Mouse (Mus musculus) embryonic facial prominence, embryonic 14.5 days (tissue): Measurements from ENCODE around the gene Rnls. TPM values are rescaled to one million over a fixed set of nuclear protein-coding genes. Genes with fewer than 3 reads are reported as not detected.

Source experiments
- ATAC-seq: fragments of 200-750 bp; cut with Nextera tagmentation; 2 replicates; pipeline ENCODE4 v1.8.0; 2017; ENCODE audit warnings: low read depth, moderate number of reproducible peaks, moderate TSS enrichment
- DNase-seq: peaks from one replicate; pipeline ENCODE4 v3.0.0-alpha.2; 2015; ENCODE audit warnings: low spot score
- H3K27ac ChIP-seq: fragments of 300-500 bp; sonication (generic); replicated peaks from 2 replicates; pipeline ENCODE4 v1.5.1; 2014; ENCODE audit warnings: low read depth, mild to moderate bottlenecking, low read length, moderate library complexity
- H3K27me3 ChIP-seq: fragments of 300-500 bp; sonication (generic); replicated peaks from 2 replicates; pipeline ENCODE4 v1.6.1; 2014; ENCODE audit warnings: low read length; ENCODE audit not compliant: control insufficient read depth, insufficient read depth
- H3K36me3 ChIP-seq: fragments of 300-500 bp; sonication (generic); 2 replicates; pipeline ENCODE4 v1.6.1; 2014; ENCODE audit warnings: low read length, mixed read lengths; ENCODE audit not compliant: control insufficient read depth, insufficient read depth
- H3K4me1 ChIP-seq: fragments of 300-500 bp; sonication (generic); 2 replicates; pipeline ENCODE4 v1.6.1; 2014; ENCODE audit warnings: antibody characterized with exemption, low read length; ENCODE audit not compliant: control insufficient read depth, insufficient read depth
- H3K4me2 ChIP-seq: fragments of 300-500 bp; sonication (generic); 2 replicates; pipeline ENCODE4 v1.6.1; 2014; ENCODE audit warnings: low read depth, mild to moderate bottlenecking, low read length, moderate library complexity, mixed read lengths
- H3K4me3 ChIP-seq: fragments of 300-500 bp; sonication (generic); 2 replicates; pipeline ENCODE4 v1.5.1; 2014; ENCODE audit warnings: low read depth, mild to moderate bottlenecking, low read length
- H3K9ac ChIP-seq: fragments of 300-500 bp; sonication (generic); 2 replicates; pipeline ENCODE4 v1.6.1; 2014; ENCODE audit warnings: low read depth, mild to moderate bottlenecking, low read length, moderate library complexity, mixed read lengths
- H3K9me3 ChIP-seq: fragments of 300-500 bp; sonication (generic); 2 replicates; pipeline ENCODE4 v1.6.1; 2016; ENCODE audit warnings: low read length; ENCODE audit not compliant: control insufficient read depth
- WGBS: fragments of 180-500 bp; shearing (Covaris S2); extraction: QIAGEN DNeasy Blood & Tissue Kit; methylation state at CpG from one replicate; pipeline ENCODE4 v1.1.7; 2014; 5-methylcytosine and 5-hydroxymethylcytosine counted together
- polyA plus RNA-seq: library from polyadenylated mRNA; unstranded; fragments of >200 nt; fragmentation: Nextera tagmentation; extraction: Ambion mirVana; gene quantifications from 2 replicates; pipeline ENCODE4 v1.2.1, GENCODE M21; 2014

Gene Rnls
- polyA plus RNA-seq, 1 experiment from 2014 or later = 6.3 TPM

GRCm38 (mm10) chr19:33240386-33240785 lies 151.7 kb downstream of the Rnls start:
- Histone ChIP-seq H3K27ac (no peak overlapping the region), H3K9me3 (peaks cover 4% of the 10 kb centered on the region; the same call in 1 of the 2 replicates), H3K36me3 (no peaks in the 10 kb centered on the region), H3K4me3 (no peak overlapping the region), H3K27me3 (no peaks in the 10 kb centered on the region), H3K4me2 (no peak overlapping the region), H3K9ac (no peak overlapping the region), H3K4me1 (no peaks in the 10 kb centered on the region)
- no peak for ATAC-seq
- 87% methylated on average over 2 of the region's 2 CpGs for WGBS
- no peak for DNase-seq

GRCm38 (mm10) chr19:33232902-33233301 lies 159.2 kb downstream of the Rnls start:
- Histone ChIP-seq H3K9ac (no peak overlapping the region), H3K27me3 (no peaks in the 10 kb centered on the region), H3K4me2 (no peak overlapping the region), H3K4me1 (no peaks in the 10 kb centered on the region), H3K4me3 (no peak overlapping the region), H3K27ac (no peak overlapping the region), H3K36me3 (no peaks in the 10 kb centered on the region), H3K9me3 (no peaks in the 10 kb centered on the region)
- DNase-seq (no peak), ATAC-seq (no peak)
- 80% methylated on average over 3 of the region's 3 CpGs for WGBS

- 52% methylated on average over 6 of the region's 6 CpGs for WGBS
These were observed 160.8 kb downstream of the Rnls start for GRCm38 (mm10) chr19:33231303-33231702.

GRCm38 (mm10) chr19:33227004-33227403 lies 165.1 kb downstream of the Rnls start:
- DNase-seq (peak; percentile 91), ATAC-seq (peak; percentile 90)
- 3% methylated on average over 3 of the region's 3 CpGs for WGBS
- H3K27ac ChIP-seq = no peak overlapping the region
- H3K4me2 ChIP-seq = no peak overlapping the region
- H3K4me1 ChIP-seq = peaks cover 15% of the 10 kb centered on the region; the same call in 1 of the 2 replicates
- no peak overlapping the region for H3K4me3 ChIP-seq
- no peaks in the 10 kb centered on the region for H3K27me3 ChIP-seq
- H3K36me3 ChIP-seq = no peaks in the 10 kb centered on the region
- no peaks in the 10 kb centered on the region for H3K9me3 ChIP-seq
- H3K9ac ChIP-seq = no peak overlapping the region

More at GRCm38 (mm10) chr19:33231303-33231702, 160.8 kb downstream of the Rnls start:
- no peak overlapping the region for H3K27ac ChIP-seq
- no peaks in the 10 kb centered on the region for H3K36me3 ChIP-seq
- DNase-seq = no peak
- H3K4me3 ChIP-seq = no peak overlapping the region
- no peaks in the 10 kb centered on the region for H3K4me1 ChIP-seq
- ATAC-seq = no peak
- H3K4me2 ChIP-seq = no peak overlapping the region
- H3K9ac ChIP-seq = no peak overlapping the region
- no peaks in the 10 kb centered on the region for H3K27me3 ChIP-seq
- no peaks in the 10 kb centered on the region for H3K9me3 ChIP-seq

GRCm38 (mm10) chr19:33225858-33226705 lies 166.0 kb downstream of the Rnls start:
- Histone ChIP-seq H3K4me1 (peaks cover 15% of the 10 kb centered on the region; the same call in 1 of the 2 replicates), H3K27ac (no peak overlapping the region), H3K9ac (no peak overlapping the region), H3K4me2 (no peak overlapping the region), H3K9me3 (no peaks in the 10 kb centered on the region), H3K27me3 (no peaks in the 10 kb centered on the region), H3K36me3 (no peaks in the 10 kb centered on the region), H3K4me3 (no peak overlapping the region)
- ATAC-seq (no peak), DNase-seq (peak; percentile 47)
- whole genome bisulfite sequencing = 59% methylated on average over 5 of the region's 5 CpGs

GRCm38 (mm10) chr19:33225002-33225376 lies 167.1 kb downstream of the Rnls start:
- Histone ChIP-seq H3K9ac (no peak overlapping the region), H3K4me3 (no peak overlapping the region), H3K4me1 (peaks cover 15% of the 10 kb centered on the region; the same call in 1 of the 2 replicates), H3K27ac (no peak overlapping the region), H3K36me3 (no peaks in the 10 kb centered on the region), H3K27me3 (no peaks in the 10 kb centered on the region), H3K9me3 (no peaks in the 10 kb centered on the region), H3K4me2 (no peak overlapping the region)
- DNase-seq = no peak
- 79% methylated on average over 9 of the region's 9 CpGs for WGBS
- ATAC-seq = no peak

GRCm38 (mm10) chr19:33224181-33225001 lies 167.7 kb downstream of the Rnls start:
- Histone ChIP-seq H3K4me1 (peaks cover 15% of the 10 kb centered on the region; the same call in 1 of the 2 replicates), H3K9me3 (no peaks in the 10 kb centered on the region), H3K4me3 (no peak overlapping the region), H3K36me3 (no peaks in the 10 kb centered on the region), H3K27ac (no peak overlapping the region), H3K27me3 (no peaks in the 10 kb centered on the region), H3K4me2 (peak overlapping the region; percentile 1; the same call in 1 of the 2 replicates), H3K9ac (no peak overlapping the region)
- ATAC-seq (peak; percentile 76), DNase-seq (peak; percentile 88)
- WGBS = 44% methylated on average over 8 of the region's 8 CpGs

GRCm38 (mm10) chr19:33223766-33224165 lies 168.3 kb downstream of the Rnls start:
- H3K4me2 ChIP-seq = peak overlapping the region; percentile 1; the same call in 1 of the 2 replicates
- H3K4me3 ChIP-seq = no peak overlapping the region
- no peak overlapping the region for H3K9ac ChIP-seq
- ATAC-seq = no peak
- H3K27ac ChIP-seq = no peak overlapping the region
- peak; percentile 21 for DNase-seq
- no peaks in the 10 kb centered on the region for H3K36me3 ChIP-seq
- H3K9me3 ChIP-seq = no peaks in the 10 kb centered on the region
- 39% methylated on average over 5 of the region's 5 CpGs for WGBS
- H3K4me1 ChIP-seq = peaks cover 15% of the 10 kb centered on the region; the same call in 1 of the 2 replicates
- H3K27me3 ChIP-seq = no peaks in the 10 kb centered on the region
